Mouse (Mus musculus): ENCODE measurements around the gene Sohlh1.

The Sohlh1 gene

DNA sequence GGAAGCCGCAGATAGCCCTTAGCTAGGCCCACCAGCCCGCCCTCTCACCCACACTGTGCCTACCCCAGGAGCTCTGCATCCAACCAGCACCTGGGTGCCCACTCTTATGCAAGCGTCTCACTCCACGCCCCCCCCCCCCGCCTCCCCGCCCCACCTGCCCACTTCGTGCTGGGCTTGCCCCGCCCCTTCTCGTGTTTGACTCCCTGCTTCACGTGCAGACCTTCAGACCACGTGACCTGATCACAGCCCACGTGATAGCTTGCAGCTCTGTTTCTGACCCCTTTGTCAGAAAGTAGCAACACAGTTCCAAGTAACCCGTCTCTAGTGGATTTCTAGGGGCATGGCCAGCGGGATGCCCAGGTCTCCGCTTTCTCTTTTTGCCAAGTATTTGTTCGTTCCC lies at the start of gene Sohlh1:
Sohlh1 (minus strand) TSS at position 23 of the 400 bp plus-strand sequence.
- DNase-seq (ENCODE audit: extremely low spot score, low read depth, low spot score): no peak

DNA sequence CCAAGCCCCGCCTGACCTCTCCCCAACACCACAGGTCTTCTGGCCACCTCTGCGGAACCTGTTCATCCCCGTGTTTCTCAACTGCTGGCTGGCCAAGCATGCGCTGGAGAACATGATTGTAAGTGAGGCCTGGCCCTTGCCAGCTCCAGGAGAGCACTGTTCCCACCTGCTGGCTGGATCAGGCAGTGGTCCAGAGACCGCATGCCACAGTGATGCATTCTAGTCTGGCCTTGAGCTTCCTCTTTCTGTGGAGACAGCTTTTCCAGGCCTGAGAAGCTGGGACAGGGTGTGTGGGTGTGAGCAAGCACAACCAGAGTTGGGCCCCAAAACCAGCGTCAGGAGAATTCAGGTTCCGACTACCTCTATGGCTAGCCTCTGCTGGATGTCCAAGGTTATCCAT lies 45.4 kb upstream of the Sohlh1 start:
- DNase-seq (ENCODE audit: extremely low spot score, low read depth, low spot score): no peak

GRCm38 (mm10) chr2:25888144-25888543 lies 41.1 kb upstream of the Sohlh1 start:
- no peak for DNase-seq (ENCODE audit: extremely low spot score, low read depth, low spot score)

DNA sequence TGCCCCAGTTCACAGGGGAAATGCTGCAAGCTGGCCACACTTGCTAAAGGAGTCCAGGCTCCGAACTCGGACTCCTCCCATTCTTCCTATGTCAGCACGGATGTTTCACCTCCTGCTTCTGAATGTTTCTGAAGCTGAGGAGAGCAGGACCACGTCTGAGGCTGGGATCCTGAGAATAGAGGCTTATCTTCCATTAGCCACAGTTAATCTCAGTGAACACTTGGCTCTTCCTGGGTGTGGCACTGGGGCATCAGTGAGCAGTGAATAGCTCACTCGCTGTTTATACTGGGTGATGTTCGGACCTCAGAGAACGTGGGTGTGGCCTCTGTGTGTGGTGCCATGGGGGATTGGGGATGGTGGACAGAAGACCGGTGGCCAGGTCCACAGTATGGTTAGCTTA lies 40.2 kb upstream of the Sohlh1 start:
- no peak for DNase-seq (ENCODE audit: extremely low spot score, low read depth, low spot score)

DNA sequence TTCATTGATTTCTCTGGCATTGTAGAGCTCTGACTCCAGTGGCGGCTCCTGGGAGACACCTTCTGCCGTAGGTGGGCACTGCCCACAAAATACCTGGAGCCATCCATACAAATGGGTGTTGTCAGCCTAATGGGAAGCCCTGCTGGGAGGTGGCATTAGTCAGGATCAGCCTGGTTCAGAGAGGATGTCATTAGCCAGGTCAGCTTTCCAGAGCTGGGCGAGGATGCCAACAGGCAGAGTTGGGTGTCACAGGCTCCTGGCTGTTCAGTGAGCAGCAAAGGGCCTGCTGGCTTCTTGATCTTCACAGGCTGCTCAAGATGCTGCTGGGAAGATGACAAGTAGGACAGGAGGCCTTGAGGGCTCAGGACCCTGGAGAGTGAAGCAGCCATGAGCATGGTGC lies 37.7 kb upstream of the Sohlh1 start:
- no peak for DNase-seq (ENCODE audit: extremely low spot score, low read depth, low spot score)

DNA sequence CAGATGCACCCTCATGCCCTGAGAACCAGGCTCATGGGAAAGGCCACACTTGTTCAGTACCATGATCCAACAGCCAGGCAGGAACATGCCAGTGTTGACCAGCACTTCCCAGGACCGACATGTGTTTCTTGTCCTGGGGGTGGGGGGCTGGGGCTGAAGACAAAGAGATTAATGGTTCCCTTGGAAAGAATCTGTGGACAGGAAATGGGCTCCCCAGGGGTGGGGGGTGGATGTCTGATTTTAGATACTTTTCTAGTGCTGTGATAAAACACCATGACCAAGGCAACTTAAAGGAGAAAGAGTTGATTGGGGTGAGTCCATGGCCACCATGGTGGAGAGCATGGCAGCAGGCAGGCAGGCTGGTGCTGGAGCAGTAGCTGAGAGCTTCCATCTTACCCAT lies 35.2 kb upstream of the Sohlh1 start:
- no peak for DNase-seq (ENCODE audit: extremely low spot score, low read depth, low spot score)

DNA sequence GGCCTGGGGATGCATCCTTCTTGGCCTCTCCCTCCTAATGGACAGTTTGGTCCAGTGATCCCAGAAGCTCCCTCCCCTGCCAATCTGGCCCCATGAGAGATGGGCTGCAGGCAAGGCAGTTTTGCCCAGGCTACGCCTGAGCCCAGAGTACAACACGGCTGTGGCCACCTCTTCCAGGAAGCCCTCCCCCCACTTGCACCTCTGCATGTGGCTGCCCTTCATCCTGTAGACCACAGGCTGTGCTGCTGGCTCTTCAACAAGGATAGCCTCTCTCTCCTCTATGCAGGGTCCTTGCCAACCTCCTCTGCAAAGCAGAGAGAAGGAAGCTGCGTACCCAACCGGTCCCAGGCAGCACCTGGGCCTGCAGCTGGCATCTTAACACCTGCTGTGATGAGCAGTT lies 32.0 kb upstream of the Sohlh1 start:
- no peak for DNase-seq (ENCODE audit: extremely low spot score, low read depth, low spot score)

DNA sequence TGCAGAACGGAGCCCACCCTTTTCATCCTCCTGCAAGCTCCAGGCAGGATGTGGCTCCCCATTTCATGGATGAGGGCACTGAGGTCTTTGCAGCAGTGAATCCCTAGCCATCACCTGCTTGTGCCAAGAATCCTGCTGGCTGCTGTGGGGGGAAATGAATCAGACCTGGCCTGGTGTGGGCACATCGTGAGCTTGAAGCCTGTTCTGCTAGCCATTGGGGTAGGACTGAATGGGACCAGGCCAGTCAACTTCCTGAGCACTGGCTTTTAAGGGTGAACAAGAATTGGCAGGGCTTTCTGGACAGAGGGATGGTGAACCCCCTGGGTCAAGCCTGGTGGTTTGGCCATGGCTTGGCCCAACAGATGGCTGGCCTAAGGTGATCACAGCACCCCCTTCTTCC lies 31.5 kb upstream of the Sohlh1 start:
- no peak for DNase-seq (ENCODE audit: extremely low spot score, low read depth, low spot score)

- no peak for DNase-seq (ENCODE audit: extremely low spot score, low read depth, low spot score)
Measured at GRCm38 (mm10) chr2:25877736-25878268, 30.8 kb upstream of the Sohlh1 start.

GRCm38 (mm10) chr2:25877250-25877735 lies 30.2 kb upstream of the Sohlh1 start:
- no peak for DNase-seq (ENCODE audit: extremely low spot score, low read depth, low spot score)

DNA sequence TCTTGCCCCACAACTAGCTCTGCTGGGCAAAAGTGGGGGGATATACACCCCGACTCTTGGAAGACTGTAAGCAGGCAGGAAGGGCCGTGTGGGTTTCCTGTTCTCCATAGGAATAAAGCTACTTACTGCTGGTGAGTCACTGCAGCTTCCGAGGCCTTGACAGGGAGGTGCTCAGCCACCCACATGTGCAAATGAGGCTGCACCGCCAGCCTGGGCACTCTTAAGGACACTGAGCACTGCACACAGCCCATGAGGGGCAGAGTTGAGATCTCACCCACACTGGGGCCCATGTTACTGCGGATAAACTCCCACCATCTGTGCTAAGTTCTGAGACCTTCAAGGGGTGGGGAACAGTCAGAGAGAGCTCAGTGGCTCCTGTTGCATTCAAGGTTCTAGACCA lies 19.6 kb upstream of the Sohlh1 start:
- DNase-seq (ENCODE audit: extremely low spot score, low read depth, low spot score): no peak

DNA sequence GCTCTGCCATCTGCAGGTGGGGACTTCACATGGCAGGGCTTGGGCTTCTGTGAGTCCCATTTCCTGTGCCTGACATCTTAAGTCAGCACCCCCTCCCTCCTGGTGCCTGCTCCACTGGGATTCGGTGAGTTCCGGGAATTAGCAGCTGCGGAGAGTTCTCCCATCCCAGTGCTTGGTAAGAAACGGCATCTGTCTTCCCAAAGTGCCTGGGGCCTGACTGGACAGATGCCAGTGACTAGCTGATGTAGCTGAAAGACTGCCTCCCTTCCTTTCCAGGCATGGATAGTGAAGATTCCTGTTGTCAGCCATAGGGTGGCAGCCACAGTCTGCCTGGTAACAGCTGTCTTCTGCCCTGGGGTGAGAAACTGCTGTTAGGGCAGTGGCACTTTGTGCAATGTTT lies 18.4 kb upstream of the Sohlh1 start:
- DNase-seq (ENCODE audit: extremely low spot score, low read depth, low spot score): no peak

GRCm38 (mm10) chr2:25864230-25864629 lies 17.2 kb upstream of the Sohlh1 start:
- no peak for DNase-seq (ENCODE audit: extremely low spot score, low read depth, low spot score)

DNA sequence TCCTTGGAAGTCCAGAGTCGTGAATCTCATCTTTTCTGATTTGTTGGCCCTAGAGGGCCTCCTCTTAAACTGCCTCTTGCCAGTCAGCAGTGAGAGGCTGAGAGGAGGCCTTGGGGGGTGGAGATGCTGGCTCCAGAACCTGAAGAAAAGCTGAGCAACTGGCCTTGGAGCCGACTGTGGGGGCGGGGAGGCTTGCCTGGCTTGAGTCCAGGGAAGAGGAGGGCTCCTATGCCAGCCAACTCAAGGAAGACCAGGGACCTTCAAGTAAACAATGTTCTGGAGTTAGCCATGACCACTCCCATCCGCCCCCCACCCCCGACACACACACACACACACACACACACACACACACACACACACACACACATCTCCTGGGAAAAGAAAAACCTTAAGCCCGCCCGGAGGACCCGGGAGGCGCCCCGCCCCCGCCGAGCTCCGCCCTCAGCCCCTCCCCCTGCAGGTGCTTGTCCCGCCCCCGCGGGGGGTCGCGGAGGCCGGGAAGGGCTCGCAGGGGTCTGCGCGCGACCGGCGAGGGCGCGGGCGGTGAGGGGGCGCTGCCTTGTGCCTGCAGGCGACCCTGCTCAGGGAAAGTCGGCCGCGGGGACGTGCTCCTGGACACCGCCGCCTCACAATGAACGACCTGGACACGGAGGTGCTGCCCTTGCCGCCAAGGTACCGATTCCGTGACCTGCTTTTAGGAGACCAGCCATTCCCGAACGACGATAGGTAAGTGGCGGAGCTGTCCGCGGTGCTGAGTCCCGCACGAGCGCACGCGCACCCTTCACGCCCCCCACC lies 16.5 kb upstream of the Sohlh1 start, which contains the start of gene Kcnt1:
Kcnt1 (plus strand) TSS at position 398 of the 795 bp plus-strand sequence.
- DNase-seq (ENCODE audit: extremely low spot score, low read depth, low spot score): no peak

DNA sequence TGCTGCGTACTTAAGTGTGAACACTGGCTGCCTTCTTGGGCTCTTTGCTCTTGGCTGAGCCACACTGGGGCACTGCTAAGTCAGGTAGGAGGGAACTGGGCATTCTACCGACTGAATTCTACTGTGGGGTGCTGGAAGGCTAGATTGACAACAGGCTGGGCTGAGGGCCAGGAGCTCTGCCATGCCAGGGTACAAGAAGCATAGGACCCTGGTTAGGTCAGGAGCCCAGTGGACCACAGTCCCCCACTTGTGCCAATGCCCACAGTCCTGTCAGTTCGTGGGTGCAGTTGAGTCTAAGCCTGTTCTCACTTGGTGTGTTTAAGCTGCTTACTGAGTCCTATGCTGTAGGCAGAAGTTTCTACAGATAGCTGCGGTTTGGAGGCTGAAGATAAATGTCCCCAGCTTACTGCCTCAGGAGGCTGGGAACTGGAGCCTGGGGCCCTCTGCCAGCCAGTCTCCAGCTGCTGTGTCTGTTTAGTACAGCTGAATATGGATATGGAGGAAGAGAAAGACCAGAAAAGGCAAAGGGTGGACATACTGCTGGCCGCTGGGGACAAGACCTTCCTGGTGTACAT lies 15.7 kb upstream of the Sohlh1 start:
- DNase-seq (ENCODE audit: extremely low spot score, low read depth, low spot score): no peak

DNA sequence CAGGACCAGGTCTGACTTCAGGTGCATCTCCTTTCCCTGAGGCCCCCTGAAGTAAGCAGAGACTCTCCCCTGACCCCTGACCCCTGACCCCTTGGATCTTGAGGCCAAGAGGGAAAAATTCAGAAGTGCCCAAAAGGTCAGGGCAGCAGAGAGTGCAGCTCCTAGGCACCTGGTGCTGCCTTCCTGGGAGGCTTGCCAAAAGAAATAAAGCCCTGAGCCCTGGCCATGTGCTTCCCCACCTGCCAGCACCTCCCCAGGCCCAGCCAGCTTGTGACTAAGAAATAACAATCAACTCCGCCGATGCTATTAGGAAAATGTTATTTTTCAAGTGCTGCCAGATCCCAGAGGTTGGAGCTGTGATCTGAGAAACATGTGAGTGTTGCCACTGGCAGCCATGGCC lies 15.0 kb upstream of the Sohlh1 start:
- DNase-seq (ENCODE audit: extremely low spot score, low read depth, low spot score): no peak

- DNase-seq (ENCODE audit: extremely low spot score, low read depth, low spot score): no peak
Measured at GRCm38 (mm10) chr2:25859891-25860290, 12.8 kb upstream of the Sohlh1 start.

DNA sequence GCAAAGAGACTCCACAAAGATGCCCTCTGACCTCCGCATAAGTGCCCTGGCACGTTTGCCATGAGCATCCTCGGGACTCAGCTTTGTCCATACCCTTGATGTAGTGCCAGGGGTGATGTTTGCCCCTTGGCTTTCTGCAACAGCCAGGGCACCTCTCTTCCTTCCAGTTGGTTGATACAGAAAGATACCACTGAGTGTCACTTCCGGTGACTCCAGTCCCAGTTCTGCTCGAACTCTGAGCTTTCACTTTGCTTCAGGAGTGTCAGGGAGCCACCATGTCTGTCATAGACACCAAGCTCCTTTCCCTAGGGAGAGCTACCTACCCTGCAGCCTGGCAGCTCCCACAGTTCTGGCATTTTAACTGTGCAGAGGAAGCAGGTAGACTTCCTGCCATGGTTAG lies 7.0 kb upstream of the Sohlh1 start:
- no peak for DNase-seq (ENCODE audit: extremely low spot score, low read depth, low spot score)

GRCm38 (mm10) chr2:25852626-25853025 lies 5.6 kb upstream of the Sohlh1 start:
- DNase-seq (ENCODE audit: extremely low spot score, low read depth, low spot score): no peak

DNA sequence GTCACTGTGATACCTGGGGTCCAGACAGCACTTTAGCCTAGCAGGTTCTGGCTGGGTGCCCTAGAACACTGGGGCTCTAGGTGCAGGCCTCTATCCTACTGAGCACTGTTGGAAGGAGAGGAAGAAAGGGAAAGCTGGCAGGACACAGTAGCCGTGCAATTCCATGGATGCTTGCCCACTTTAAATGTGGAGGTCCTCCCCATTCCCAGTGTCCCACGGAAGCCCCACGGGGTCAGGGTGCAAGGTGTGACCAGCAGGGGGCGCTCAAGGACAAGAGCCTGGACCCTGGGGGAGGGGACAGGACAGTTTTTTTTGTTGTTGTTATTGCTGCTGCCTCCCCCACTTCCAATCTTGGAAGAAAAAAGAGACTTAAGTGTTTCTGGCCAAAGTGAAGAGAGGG lies 3.3 kb upstream of the Sohlh1 start:
- no peak for DNase-seq (ENCODE audit: extremely low spot score, low read depth, low spot score)

DNA sequence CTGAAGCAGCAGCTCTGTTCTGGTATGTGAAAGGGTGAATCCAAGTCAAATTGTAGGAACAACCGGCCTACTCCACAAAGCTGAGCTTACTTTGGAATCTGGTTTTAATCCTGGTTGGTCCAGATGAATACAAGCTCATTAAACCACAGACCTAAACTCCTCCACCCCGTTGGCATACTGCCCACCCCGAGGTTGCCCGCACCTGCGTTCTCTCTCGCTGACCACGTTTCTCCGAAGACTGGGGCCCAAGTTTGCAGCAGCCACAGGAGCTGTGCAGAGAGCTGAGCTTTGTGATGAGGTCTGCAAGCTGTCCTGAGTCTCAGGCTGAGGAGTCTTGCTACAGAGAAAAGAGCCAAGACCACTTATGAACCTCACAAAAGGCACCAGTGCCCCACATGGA lies 532 bp downstream of the Sohlh1 start:
- no peak for DNase-seq (ENCODE audit: extremely low spot score, low read depth, low spot score)

DNA sequence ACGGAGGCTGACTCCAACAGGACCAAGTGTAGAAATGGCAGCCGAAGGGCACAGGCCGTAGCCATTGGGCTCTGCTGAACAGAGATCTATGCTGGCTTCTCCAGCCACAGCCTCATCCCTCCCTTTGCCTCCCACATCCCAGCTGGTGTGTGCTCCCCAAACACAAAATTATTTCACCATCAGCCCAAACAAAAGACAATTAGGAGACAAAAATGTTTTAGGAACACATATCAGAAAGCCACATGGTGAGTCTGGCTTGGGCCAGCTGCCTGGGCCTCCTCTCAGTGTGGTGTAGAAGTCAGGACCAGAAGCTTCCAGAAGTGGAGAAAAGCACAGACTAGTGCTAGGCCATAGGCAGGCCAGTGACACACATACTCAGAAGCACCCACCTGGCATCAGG lies 3.0 kb downstream of the Sohlh1 start:
- DNase-seq (ENCODE audit: extremely low spot score, low read depth, low spot score): no peak
